ENCODE assay signal across 8 mouse cellular contexts in the genomic region with DNA sequence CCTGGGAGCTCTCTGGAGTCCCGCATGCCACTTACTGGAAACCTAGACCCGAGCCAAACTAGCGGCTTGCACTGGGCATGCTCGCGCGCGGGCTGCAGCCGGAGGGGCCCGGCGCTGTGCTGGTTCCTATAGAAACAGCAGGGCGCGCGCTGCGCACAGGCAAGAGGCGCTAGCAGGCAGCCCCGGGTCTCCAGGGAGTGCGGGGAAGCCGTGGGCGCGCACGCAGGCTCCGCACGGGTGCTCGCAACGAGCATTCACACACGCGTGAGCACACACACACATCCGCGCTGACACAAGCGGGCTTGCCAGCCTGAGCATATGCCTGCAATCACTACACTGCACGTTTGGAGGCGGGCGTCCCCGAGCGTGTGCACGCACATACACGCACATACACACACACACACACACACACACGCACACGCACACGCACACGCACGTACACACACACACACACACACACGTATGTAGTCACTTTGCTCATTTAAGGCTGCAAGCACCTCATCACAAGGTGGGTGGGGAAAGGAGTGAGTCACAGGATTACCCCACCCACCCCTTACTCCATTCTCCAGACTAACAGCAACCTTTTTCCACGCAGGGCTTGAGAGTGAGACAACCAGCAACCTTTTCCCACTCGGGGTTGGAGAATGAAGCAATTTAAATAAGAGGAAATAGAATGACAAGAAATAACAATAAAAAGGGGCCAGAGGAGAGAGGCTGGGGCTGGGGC. TPM values are rescaled to one million over a fixed set of nuclear protein-coding genes. Genes with fewer than 3 reads are reported as not detected.
A peak's percentile ranks its signal among the peaks of the same experiment; 100 is the strongest.
DNase-seq lines count a peak whose midpoint lies in the region; ATAC-seq and TF ChIP-seq lines count a peak whose summit lies in the region.

No protein-coding gene starts in this region.

- H3K27ac ChIP-seq in forebrain, postnatal 0 days (ENCODE audit: low read depth, low read length) = peak overlapping the region; percentile 74
- no peak overlapping the region for H3K27ac ChIP-seq in lung, embryonic 15.5 days

- ATAC-seq in forebrain, postnatal 0 days = peak; percentile 99
- ATAC-seq in hematopoietic stem cell, adult 5-6 weeks (replicated peaks in 1 of 2; ENCODE audit: insufficient read depth in 1 of 2, low FRiP score in 2 of 2, low TSS enrichment in 1 of 2, low read depth in 1 of 2, poor library complexity in 2 of 2, severe bottlenecking in 2 of 2) = peak; percentile 68 to 71
- ATAC-seq in lung, embryonic 15.5 days (ENCODE audit: borderline replicate concordance, extremely low read depth, low FRiP score, low TSS enrichment) = peak; percentile 88

- peak; percentile 75 for DNase-seq in Muller cell, postnatal 12 days (ENCODE audit: inconsistent ontology term)
- peak; percentile 87 for DNase-seq in cerebellum, adult 11-12 months
- DNase-seq in forebrain, postnatal 0 days = peak; percentile 97
- DNase-seq in layer of hippocampus, adult 9-11 months = peak; percentile 93
- DNase-seq in ovary, postnatal 14 days (ENCODE audit: low spot score) = peak; percentile 54
- DNase-seq in urinary bladder, postnatal 14 days (ENCODE audit: low spot score) = peak; percentile 52

- H3K4me2 ChIP-seq in forebrain, postnatal 0 days (ENCODE audit: low read depth) = peak overlapping the region; percentile 89
- peak overlapping the region; percentile 91 for H3K4me2 ChIP-seq in lung, embryonic 15.5 days

- peak overlapping the region; percentile 57 for H3K4me3 ChIP-seq in forebrain, postnatal 0 days (ENCODE audit: low read depth, low read length)
- H3K4me3 ChIP-seq in lung, embryonic 15.5 days = peak overlapping the region; percentile 66

- TF ChIP-seq CTCF in forebrain, postnatal 0 days (IDR thresholded peaks at IDR 0.05; ENCODE audit: low read depth) = peak; percentile 63

- H3K4me1 ChIP-seq in forebrain, postnatal 0 days (ENCODE audit: insufficient read depth) = peaks cover 19% of the 10 kb centered on the region
- peaks cover 38% of the 10 kb centered on the region for H3K4me1 ChIP-seq in lung, embryonic 15.5 days

- H3K9ac ChIP-seq in forebrain, postnatal 0 days = peak overlapping the region; percentile 71
- peak overlapping the region; percentile 61 for H3K9ac ChIP-seq in lung, embryonic 15.5 days

- H3K27me3 ChIP-seq in forebrain, postnatal 0 days (ENCODE audit: insufficient read depth, low read length) = no peaks in the 10 kb centered on the region
- no peaks in the 10 kb centered on the region for H3K27me3 ChIP-seq in lung, embryonic 15.5 days

- no peaks in the 10 kb centered on the region for H3K36me3 ChIP-seq in forebrain, postnatal 0 days (ENCODE audit: insufficient read depth)
- H3K36me3 ChIP-seq in lung, embryonic 15.5 days = no peaks in the 10 kb centered on the region

- under 1% methylated on average over 45 of the region's 45 CpGs for WGBS in forebrain, postnatal 0 days
- 0% methylated on average over 41 of the region's 45 CpGs for WGBS in lung, embryonic 15.5 days

- H3K9me3 ChIP-seq in forebrain, postnatal 0 days (ENCODE audit: low read length) = no peaks in the 10 kb centered on the region
- H3K9me3 ChIP-seq in lung, embryonic 15.5 days = no peaks in the 10 kb centered on the region

RNA-seq across cellular contexts. Expression of a gene that starts 11.2 kb away (rescaled TPM):
- total RNA-seq in forebrain, postnatal 0 days (2014; rRNA removed) = 54.3 and 59.9 TPM in 2 replicates
- polyA plus RNA-seq in forebrain, postnatal 0 days (2015; fragmentation: Nextera tagmentation; extraction: Ambion mirVana) = 17.1 and 26.8 TPM in 2 replicates
- total RNA-seq in hematopoietic stem cell, adult 5-6 weeks (2017) = 0.99 and 2.3 TPM in 2 replicates
- polyA plus RNA-seq in lung, embryonic 15.5 days (2015; fragmentation: Nextera tagmentation; extraction: Ambion mirVana) = 7.4 and 7.8 TPM in 2 replicates

RNA-seq across cellular contexts. Expression of a gene that starts 18.2 kb away (rescaled TPM):
- total RNA-seq in forebrain, postnatal 0 days (2014; rRNA removed) = 1.7 and 2.0 TPM in 2 replicates
- polyA plus RNA-seq in forebrain, postnatal 0 days (2015; fragmentation: Nextera tagmentation; extraction: Ambion mirVana) = 3.2 and 3.8 TPM in 2 replicates
- total RNA-seq in hematopoietic stem cell, adult 5-6 weeks (2017) = not detected in 2 replicates
- 13.2 and 16.2 TPM in 2 replicates for polyA plus RNA-seq in lung, embryonic 15.5 days (2015; fragmentation: Nextera tagmentation; extraction: Ambion mirVana)

RNA-seq across cellular contexts. Expression of a gene that starts 23.0 kb away (rescaled TPM):
- 8.8 and 11.5 TPM in 2 replicates for total RNA-seq in forebrain, postnatal 0 days (2014; rRNA removed)
- polyA plus RNA-seq in forebrain, postnatal 0 days (2015; fragmentation: Nextera tagmentation; extraction: Ambion mirVana) = 29.9 and 31.2 TPM in 2 replicates
- total RNA-seq in hematopoietic stem cell, adult 5-6 weeks (2017) = 0.84 TPM in 1 of 2 replicates, not detected in the other
- 111 and 131 TPM in 2 replicates for polyA plus RNA-seq in lung, embryonic 15.5 days (2015; fragmentation: Nextera tagmentation; extraction: Ambion mirVana)

RNA-seq across cellular contexts. Expression of a gene that starts 24.1 kb away (rescaled TPM):
- 0.23 and 0.52 TPM in 2 replicates for total RNA-seq in forebrain, postnatal 0 days (2014; rRNA removed)
- 0.98 and 2.2 TPM in 2 replicates for polyA plus RNA-seq in forebrain, postnatal 0 days (2015; fragmentation: Nextera tagmentation; extraction: Ambion mirVana)
- not detected in 2 replicates for total RNA-seq in hematopoietic stem cell, adult 5-6 weeks (2017)
- 14.5 and 16.4 TPM in 2 replicates for polyA plus RNA-seq in lung, embryonic 15.5 days (2015; fragmentation: Nextera tagmentation; extraction: Ambion mirVana)

RNA-seq across cellular contexts. Expression of a gene that starts 39.9 kb away (rescaled TPM):
- total RNA-seq in forebrain, postnatal 0 days (2014; rRNA removed) = 9.6 and 19.1 TPM in 2 replicates
- polyA plus RNA-seq in forebrain, postnatal 0 days (2015; fragmentation: Nextera tagmentation; extraction: Ambion mirVana) = 9.3 and 10.4 TPM in 2 replicates
- total RNA-seq in hematopoietic stem cell, adult 5-6 weeks (2017) = 8.8 and 8.9 TPM in 2 replicates
- polyA plus RNA-seq in lung, embryonic 15.5 days (2015; fragmentation: Nextera tagmentation; extraction: Ambion mirVana) = 11.3 and 12.2 TPM in 2 replicates

Comparison
In these comparisons a context has a peak if more than half of its experiments do, and no peak if none do; other contexts are left out.
1. RNA of a gene that starts 11.2 kb away (total RNA-seq): 54.3 to 59.9 TPM in forebrain, postnatal 0 days; 0.99 to 2.3 TPM in hematopoietic stem cell, adult 5-6 weeks; every median in the first group is over 10 times any median in the second.
2. Peak in every context shown above with its lines, with median percentiles within 50 percentile points of each other: DNase-seq and ATAC-seq.